Mouse (Mus musculus): ENCODE measurements around the gene Pknox2. TPM values are rescaled to one million over a fixed set of nuclear protein-coding genes. Genes with fewer than 3 reads are reported as not detected.

Pknox2 gene
- polyA plus RNA-seq, 1 experiment: 32.2 TPM

DNA sequence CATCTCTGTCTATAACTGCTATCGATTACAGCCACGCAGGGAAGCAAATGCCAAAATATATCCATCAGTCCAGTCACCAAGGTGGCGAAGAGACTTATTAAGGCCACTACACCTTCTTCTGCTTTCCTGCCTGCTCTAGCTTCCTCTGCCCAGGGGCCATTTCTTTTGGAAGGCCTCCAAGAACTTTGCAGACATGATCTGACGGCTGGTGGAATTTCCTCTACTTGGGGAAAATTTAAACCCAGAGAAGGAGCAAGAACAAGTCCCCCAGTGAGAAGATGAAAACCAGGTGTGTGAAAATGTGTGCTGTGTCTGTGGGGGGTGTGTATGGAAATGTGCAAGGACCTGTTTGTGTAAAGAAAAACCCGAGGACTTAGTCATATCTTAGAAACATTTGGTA is 26.2 kb upstream of the Pknox2 start:
- no peaks in the 10 kb centered on the region for H3K4me1 ChIP-seq (ENCODE audit: control insufficient read depth, insufficient read depth, low read length)
- 61% methylated on average over 5 of the region's 5 CpGs for WGBS
- no peak for DNase-seq
- TF ChIP-seq CTCF (IDR thresholded peaks at IDR 0.05; ENCODE audit: insufficient read depth, low read length) (no peak), POLR2A (IDR thresholded peaks at IDR 0.05; ENCODE audit: borderline replicate concordance, extremely low read depth, low read depth, low read length) (no peak)
- no peak overlapping the region for H3K4me3 ChIP-seq (replicated peaks; ENCODE audit: extremely low read depth, low read depth, low read length)

GRCm38 (mm10) chr9:37166899-37167298 is 19.7 kb upstream of the Pknox2 start:
- no peak for TF ChIP-seq POLR2A (IDR thresholded peaks at IDR 0.05; ENCODE audit: borderline replicate concordance, extremely low read depth, low read depth, low read length)
- no peak for TF ChIP-seq CTCF (IDR thresholded peaks at IDR 0.05; ENCODE audit: insufficient read depth, low read length)
- Histone ChIP-seq H3K4me1 (ENCODE audit: control insufficient read depth, insufficient read depth, low read length) (no peaks in the 10 kb centered on the region), H3K4me3 (replicated peaks; ENCODE audit: extremely low read depth, low read depth, low read length) (no peak overlapping the region)
- WGBS: 78% methylated on average over 2 of the region's 2 CpGs
- no peak for DNase-seq

DNA sequence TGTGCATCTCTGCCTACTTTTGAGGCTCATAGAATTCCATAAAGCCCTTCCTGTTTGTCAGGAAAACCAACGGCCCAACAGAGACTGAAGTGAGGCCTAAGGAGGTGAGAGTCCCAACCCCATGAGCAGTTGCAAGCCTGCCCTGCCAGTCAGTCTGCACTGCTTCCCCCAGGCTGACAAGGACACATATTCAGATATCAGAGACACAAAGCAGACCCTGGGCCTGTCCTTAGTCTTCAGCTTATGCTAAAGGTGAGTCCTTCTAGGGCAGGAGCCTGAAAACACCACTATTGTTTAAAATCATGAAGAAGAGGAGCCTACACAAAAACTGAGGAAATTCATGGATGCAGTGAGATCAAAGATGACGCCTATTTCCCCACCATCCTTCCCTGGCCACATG is 13.5 kb upstream of the Pknox2 start:
- TF ChIP-seq CTCF (IDR thresholded peaks at IDR 0.05; ENCODE audit: insufficient read depth, low read length) (no peak), POLR2A (IDR thresholded peaks at IDR 0.05; ENCODE audit: borderline replicate concordance, extremely low read depth, low read depth, low read length) (no peak)
- Histone ChIP-seq H3K4me1 (ENCODE audit: control insufficient read depth, insufficient read depth, low read length) (no peaks in the 10 kb centered on the region), H3K4me3 (replicated peaks; ENCODE audit: extremely low read depth, low read depth, low read length) (no peak overlapping the region)
- DNase-seq: no peak
- 83% methylated on average over 2 of the region's 2 CpGs for WGBS

DNA sequence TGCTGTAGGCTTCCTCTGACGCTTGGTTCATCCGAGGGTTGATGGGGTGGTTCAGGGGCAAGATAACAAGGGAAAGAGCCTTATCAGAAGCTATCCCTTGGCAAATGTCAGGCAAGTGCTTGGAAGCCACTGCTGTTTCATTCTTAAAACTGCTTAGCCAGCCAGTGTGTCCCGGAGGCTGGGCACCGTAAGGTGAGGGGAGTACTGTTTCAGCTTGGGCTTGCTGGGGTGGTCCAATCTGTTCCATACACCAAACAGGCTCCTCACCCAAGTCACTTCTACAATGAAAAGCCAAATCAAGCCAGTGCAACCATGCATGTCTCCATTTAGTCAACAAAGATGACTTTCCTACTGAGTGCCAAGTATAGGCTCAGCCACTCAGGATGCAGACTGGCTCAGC is 679 bp upstream of the Pknox2 start:
- DNase-seq: no peak
- TF ChIP-seq CTCF (IDR thresholded peaks at IDR 0.05; ENCODE audit: insufficient read depth, low read length): no peak
- no peak for TF ChIP-seq POLR2A (IDR thresholded peaks at IDR 0.05; ENCODE audit: borderline replicate concordance, extremely low read depth, low read depth, low read length)
- Histone ChIP-seq H3K4me3 (replicated peaks; ENCODE audit: extremely low read depth, low read depth, low read length) (no peak overlapping the region), H3K4me1 (ENCODE audit: control insufficient read depth, insufficient read depth, low read length) (peaks cover 2% of the 10 kb centered on the region; the same call in 1 of the 2 replicates)
- WGBS: 77% methylated on average over 4 of the region's 4 CpGs

- Histone ChIP-seq H3K4me3 (replicated peaks; ENCODE audit: extremely low read depth, low read depth, low read length) (peak overlapping the region; percentile 55), H3K4me1 (ENCODE audit: control insufficient read depth, insufficient read depth, low read length) (peaks cover 5% of the 10 kb centered on the region; the same call in 1 of the 2 replicates)
- peak; percentile 34; the same call in 1 of the 2 replicates for TF ChIP-seq POLR2A (IDR thresholded peaks at IDR 0.05; ENCODE audit: borderline replicate concordance, extremely low read depth, low read depth, low read length)
- no peak for TF ChIP-seq CTCF (IDR thresholded peaks at IDR 0.05; ENCODE audit: insufficient read depth, low read length)
- peak; percentile 65 for DNase-seq
- WGBS: 1% methylated on average over 69 of the region's 75 CpGs
Observed at GRCm38 (mm10) chr9:37146603-37147358, 426 bp downstream of the Pknox2 start.

DNA sequence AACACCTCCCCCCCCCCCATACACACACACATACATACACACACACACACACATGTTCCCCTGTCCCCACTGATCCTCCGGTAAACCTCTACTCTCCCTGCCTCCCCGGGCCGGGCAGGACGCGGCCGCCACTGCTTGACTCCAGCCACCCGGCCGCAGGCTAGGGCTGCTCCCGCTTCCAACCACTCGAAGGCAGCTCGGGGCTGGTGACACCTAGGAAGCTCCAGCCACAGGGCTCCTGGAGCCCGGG is 929 bp downstream of the Pknox2 start:
- no peak for DNase-seq
- TF ChIP-seq CTCF (IDR thresholded peaks at IDR 0.05; ENCODE audit: insufficient read depth, low read length) (no peak), POLR2A (IDR thresholded peaks at IDR 0.05; ENCODE audit: borderline replicate concordance, extremely low read depth, low read depth, low read length) (no peak)
- Histone ChIP-seq H3K4me3 (replicated peaks; ENCODE audit: extremely low read depth, low read depth, low read length) (peak overlapping the region; percentile 55), H3K4me1 (ENCODE audit: control insufficient read depth, insufficient read depth, low read length) (peaks cover 7% of the 10 kb centered on the region; the same call in 1 of the 2 replicates)
- WGBS: under 1% methylated on average over 12 of the region's 12 CpGs

DNA sequence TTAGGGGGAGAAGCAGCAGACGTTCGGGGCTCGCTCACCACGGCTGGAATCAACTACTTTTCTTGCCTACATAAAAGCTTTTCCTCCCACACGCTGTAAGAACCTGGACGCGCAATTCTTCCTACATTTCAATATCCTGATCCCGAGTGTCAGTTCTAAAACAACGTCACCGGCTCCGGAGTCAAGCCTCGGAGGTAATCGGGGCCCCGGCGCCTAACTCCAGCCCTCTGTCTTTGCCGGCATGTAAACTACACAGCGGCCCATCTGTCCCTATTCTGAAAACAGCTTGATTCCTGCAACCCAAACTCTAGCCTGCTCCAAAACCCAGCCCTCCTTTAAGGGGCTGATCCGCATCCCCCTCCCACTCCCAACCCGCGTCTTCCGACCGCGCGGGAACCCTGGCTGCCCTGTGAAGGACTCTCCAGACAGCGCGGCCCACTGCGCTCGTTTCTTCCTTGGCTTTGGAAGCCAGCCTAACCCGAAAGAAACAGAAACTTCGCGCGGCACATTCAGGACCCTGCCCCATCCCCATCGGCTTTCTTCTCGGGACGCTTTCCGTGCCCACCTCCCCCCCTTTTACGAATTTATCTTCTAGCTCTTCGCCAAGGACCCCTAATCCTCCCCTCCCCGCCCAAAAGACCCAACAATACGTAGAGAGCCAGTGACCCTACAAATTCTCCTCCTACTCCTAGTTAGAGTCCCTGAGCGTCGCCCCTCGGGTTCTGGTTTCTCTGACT is 1.4 kb downstream of the Pknox2 start:
- DNase-seq: peak; percentile 39
- TF ChIP-seq POLR2A (IDR thresholded peaks at IDR 0.05; ENCODE audit: borderline replicate concordance, extremely low read depth, low read depth, low read length) (peak; percentile 22; the same call in 1 of the 2 replicates), CTCF (IDR thresholded peaks at IDR 0.05; ENCODE audit: insufficient read depth, low read length) (no peak)
- WGBS: 1% methylated on average over 43 of the region's 43 CpGs

GRCm38 (mm10) chr9:37145151-37145615 is 2.0 kb downstream of the Pknox2 start:
- H3K4me3 ChIP-seq (replicated peaks; ENCODE audit: extremely low read depth, low read depth, low read length): peak overlapping the region; percentile 55
- H3K4me1 ChIP-seq (ENCODE audit: control insufficient read depth, insufficient read depth, low read length): peaks cover 7% of the 10 kb centered on the region
- peak; percentile 35 for DNase-seq
- 3% methylated on average over 26 of the region's 26 CpGs for WGBS
- TF ChIP-seq CTCF (IDR thresholded peaks at IDR 0.05; ENCODE audit: insufficient read depth, low read length) (no peak), POLR2A (IDR thresholded peaks at IDR 0.05; ENCODE audit: borderline replicate concordance, extremely low read depth, low read depth, low read length) (no peak)

More for the DNA sequence above, 1.4 kb downstream of the Pknox2 start:
- Histone ChIP-seq H3K4me1 (ENCODE audit: control insufficient read depth, insufficient read depth, low read length) (peaks cover 7% of the 10 kb centered on the region; the same call in 1 of the 2 replicates), H3K4me3 (replicated peaks; ENCODE audit: extremely low read depth, low read depth, low read length) (peak overlapping the region; percentile 55)

- DNase-seq: no peak
- TF ChIP-seq CTCF (IDR thresholded peaks at IDR 0.05; ENCODE audit: insufficient read depth, low read length) (no peak), POLR2A (IDR thresholded peaks at IDR 0.05; ENCODE audit: borderline replicate concordance, extremely low read depth, low read depth, low read length) (no peak)
- Histone ChIP-seq H3K4me3 (replicated peaks; ENCODE audit: extremely low read depth, low read depth, low read length) (peak overlapping the region; percentile 55), H3K4me1 (ENCODE audit: control insufficient read depth, insufficient read depth, low read length) (peaks cover 7% of the 10 kb centered on the region)
- WGBS: 41% methylated on average over 6 of the region's 6 CpGs
Observed at GRCm38 (mm10) chr9:37144696-37145095, 2.5 kb downstream of the Pknox2 start.

Data from lung, adult 2 months (tissue).